26 mouse cellular contexts compared by ENCODE assay signal in the genomic region with DNA sequence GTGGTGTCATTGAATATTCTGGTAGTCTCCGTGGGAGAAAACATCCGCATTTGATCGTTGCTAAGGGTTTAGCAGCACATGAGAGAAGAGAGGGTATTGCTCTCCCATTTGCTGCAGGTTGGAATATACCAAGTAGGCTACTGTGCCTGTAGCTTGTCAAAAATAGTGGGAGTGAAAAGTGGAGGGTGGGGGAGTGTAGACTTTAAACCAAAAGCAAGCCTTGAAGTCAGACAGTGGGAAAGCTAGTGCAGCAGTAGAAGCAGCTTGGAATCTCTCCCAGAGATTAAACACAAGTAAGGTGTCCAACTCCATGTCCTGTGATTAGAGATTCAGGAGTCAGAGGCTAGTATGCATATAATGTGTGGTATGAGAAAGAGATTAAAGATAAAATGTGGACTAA.
"Had no signal": no experiment of that assay in that cellular context is flagged by ENCODE, and none has a peak within 500 bp of the region (broad histone marks: within the 10 kb centered on the region; RNA-seq: fewer than 3 reads in every experiment).

No protein-coding gene starts in this region.

- DNase-seq: gastrocnemius, postnatal 14 days; gastrocnemius, postnatal 36 days; heart, adult 11 months; heart, adult 2 months; heart, postnatal 14 days; heart, postnatal 36 days; kidney, adult 11 months; kidney, adult 2 months; kidney, adult 9 months; kidney, postnatal 14 days; kidney, postnatal 36 days; layer of hippocampus, adult 9-11 months; layer of hippocampus, postnatal 36 days; left cerebral cortex, postnatal 4 days had no signal

- H3K27ac ChIP-seq: heart, adult 2 months; heart, embryonic 13.5 days; heart, embryonic 15.5 days; hindbrain, embryonic 13.5 days; hindbrain, embryonic 15.5 days; hindbrain, postnatal 0 days; kidney, embryonic 15.5 days; kidney, postnatal 0 days; limb, embryonic 13.5 days; limb, embryonic 15.5 days; liver, embryonic 12.5 days; liver, embryonic 14.5 days had no signal

- H3K4me3 ChIP-seq: heart, adult 2 months; heart, embryonic 13.5 days; heart, embryonic 15.5 days; hindbrain, embryonic 13.5 days; hindbrain, embryonic 15.5 days; kidney, embryonic 15.5 days; limb, embryonic 13.5 days; limb, embryonic 15.5 days; liver, embryonic 12.5 days had no signal

- ATAC-seq: hindbrain, postnatal 0 days; intestine, embryonic 16.5 days; liver, embryonic 12.5 days had no signal
